Mouse (Mus musculus) forebrain, embryonic 16.5 days (tissue): Measurements from ENCODE around the gene Prelid1. TPM values are rescaled to one million over a fixed set of nuclear protein-coding genes. Genes with fewer than 3 reads are reported as not detected.

Source experiments
- ATAC-seq: fragments of 200-750 bp; cut with Nextera tagmentation; 2 replicates; pipeline ENCODE4 v1.8.0; 2017; ENCODE audit warnings: mild to moderate bottlenecking, moderate library complexity
- H3K27ac ChIP-seq: fragments of 300-500 bp; sonication (generic); 2 replicates; pipeline ENCODE4 v1.5.1; 2014; ENCODE audit warnings: low read length, control low read depth
- H3K27me3 ChIP-seq: fragments of 300-500 bp; sonication (generic); replicated peaks from 2 replicates; pipeline ENCODE4 v1.6.1; 2014; ENCODE audit warnings: low read length; ENCODE audit not compliant: control insufficient read depth, insufficient read depth
- H3K36me3 ChIP-seq: fragments of 300-500 bp; sonication (generic); 2 replicates; pipeline ENCODE4 v1.6.1; 2014; ENCODE audit not compliant: control insufficient read depth, insufficient read depth
- H3K4me1 ChIP-seq: fragments of 300-500 bp; sonication (generic); replicated peaks from 2 replicates; pipeline ENCODE4 v1.6.1; 2014; ENCODE audit warnings: low read length; ENCODE audit not compliant: control insufficient read depth, insufficient read depth
- H3K4me2 ChIP-seq: fragments of 300-500 bp; sonication (generic); 2 replicates; pipeline ENCODE4 v1.6.1; 2014; ENCODE audit warnings: mild to moderate bottlenecking, low read length, control low read depth
- H3K4me3 ChIP-seq: fragments of 300-500 bp; sonication (generic); replicated peaks from 2 replicates; pipeline ENCODE4 v1.5.1; 2014; ENCODE audit warnings: mild to moderate bottlenecking, low read length, control low read depth
- H3K9ac ChIP-seq: fragments of 300-500 bp; sonication (generic); replicated peaks from 2 replicates; pipeline ENCODE4 v1.6.1; 2014; ENCODE audit warnings: low read depth, low read length, control low read depth
- H3K9me3 ChIP-seq: fragments of 300-500 bp; sonication (generic); 2 replicates; pipeline ENCODE4 v1.6.1; 2016; ENCODE audit warnings: low read length; ENCODE audit not compliant: control insufficient read depth
- WGBS: fragments of 180-500 bp; shearing (Covaris S2); extraction: QIAGEN DNeasy Blood & Tissue Kit; methylation state at CpG from one replicate; pipeline ENCODE4 v1.1.7; 2014; 5-methylcytosine and 5-hydroxymethylcytosine counted together
- polyA plus RNA-seq: library from polyadenylated mRNA; unstranded; fragments of >200 nt; fragmentation: Nextera tagmentation; extraction: Ambion mirVana; gene quantifications from 2 replicates; pipeline ENCODE4 v1.2.1, GENCODE M21; 2015

Prelid1 gene
- polyA plus RNA-seq, 1 experiment from 2014 or later, result 303 TPM

GRCm38 (mm10) chr13:55344286-55344685, 24.0 kb downstream of the Prelid1 start:
- peaks cover 31% of the 10 kb centered on the region for H3K36me3 ChIP-seq

GRCm38 (mm10) chr13:55346745-55347144, 26.4 kb downstream of the Prelid1 start:
- Histone ChIP-seq H3K4me2 (no peak overlapping the region), H3K27ac (no peak overlapping the region), H3K27me3 (no peaks in the 10 kb centered on the region), H3K36me3 (peaks cover 51% of the 10 kb centered on the region), H3K4me1 (no peaks in the 10 kb centered on the region), H3K9me3 (no peaks in the 10 kb centered on the region), H3K4me3 (no peak overlapping the region), H3K9ac (no peak overlapping the region)
- ATAC-seq, result no peak
- 87% methylated on average over 11 of the region's 11 CpGs for WGBS

More at GRCm38 (mm10) chr13:55344286-55344685, 24.0 kb downstream of the Prelid1 start:
- no peak overlapping the region for H3K4me3 ChIP-seq
- H3K4me1 ChIP-seq, result no peaks in the 10 kb centered on the region
- H3K9me3 ChIP-seq, result no peaks in the 10 kb centered on the region
- ATAC-seq, result no peak
- 91% methylated on average over 7 of the region's 7 CpGs for WGBS
- no peak overlapping the region for H3K4me2 ChIP-seq
- no peak overlapping the region for H3K9ac ChIP-seq
- no peaks in the 10 kb centered on the region for H3K27me3 ChIP-seq
- no peak overlapping the region for H3K27ac ChIP-seq

- Histone ChIP-seq H3K36me3 (peaks cover 4% of the 10 kb centered on the region; the same call in 1 of the 2 replicates), H3K4me3 (peak overlapping the region; percentile 92), H3K27me3 (no peaks in the 10 kb centered on the region), H3K4me2 (peak overlapping the region; percentile 78), H3K9me3 (no peaks in the 10 kb centered on the region), H3K9ac (no peak overlapping the region), H3K27ac (no peak overlapping the region), H3K4me1 (peaks cover 18% of the 10 kb centered on the region)
- no peak for ATAC-seq
Measured at GRCm38 (mm10) chr13:55361145-55361544, 40.8 kb downstream of the Prelid1 start.

GRCm38 (mm10) chr13:55361974-55362452, 41.7 kb downstream of the Prelid1 start:
- Histone ChIP-seq H3K4me2 (peak overlapping the region; percentile 78), H3K4me1 (peaks cover 18% of the 10 kb centered on the region), H3K9ac (peak overlapping the region; percentile 87), H3K36me3 (peaks cover 4% of the 10 kb centered on the region; the same call in 1 of the 2 replicates), H3K27me3 (no peaks in the 10 kb centered on the region; the same call in 1 of the 2 replicates), H3K9me3 (no peaks in the 10 kb centered on the region), H3K27ac (peak overlapping the region; percentile 91), H3K4me3 (peak overlapping the region; percentile 92)
- peak; percentile 34 for ATAC-seq
- 1% methylated on average over 32 of the region's 32 CpGs for WGBS

- H3K27ac ChIP-seq, result peak within 1 kb of the TSS; percentile 91
- peaks cover 4% of the 10 kb centered on the region; the same call in 1 of the 2 replicates for H3K36me3 ChIP-seq
- H3K27me3 ChIP-seq, result no peaks in the 10 kb centered on the region; the same call in 1 of the 2 replicates
- H3K4me2 ChIP-seq, result peak within 1 kb of the TSS; percentile 78
- peak within 1 kb of the TSS; percentile 87 for H3K9ac ChIP-seq
- peaks cover 18% of the 10 kb centered on the region for H3K4me1 ChIP-seq
- ATAC-seq, result peak; percentile 99
- WGBS, result under 1% methylated on average over 35 of the region's 35 CpGs
- peak within 1 kb of the TSS; percentile 92 for H3K4me3 ChIP-seq
- no peaks in the 10 kb centered on the region for H3K9me3 ChIP-seq
Measured at GRCm38 (mm10) chr13:55362453-55363060, 42.3 kb downstream of the Prelid1 start, which contains the start of gene Lman2. Gene Lman2, minus strand, starts transcription at chr13:55362783.

GRCm38 (mm10) chr13:55368401-55368800, 48.1 kb downstream of the Prelid1 start:
- no peaks in the 10 kb centered on the region for H3K9me3 ChIP-seq
- WGBS, result 78% methylated on average over 7 of the region's 7 CpGs

GRCm38 (mm10) chr13:55369531-55370114, 49.3 kb downstream of the Prelid1 start, which contains the start of gene Rgs14:
Gene Rgs14, plus strand, starts transcription at chr13:55369732.
- ATAC-seq, result no peak
- 58% methylated on average over 13 of the region's 13 CpGs for WGBS
- no peaks in the 10 kb centered on the region for H3K9me3 ChIP-seq
- no peaks in the 10 kb centered on the region for H3K36me3 ChIP-seq
- no peaks in the 10 kb centered on the region for H3K4me1 ChIP-seq
- H3K27ac ChIP-seq, result no peak within 1 kb of the TSS
- H3K9ac ChIP-seq, result no peak within 1 kb of the TSS
- H3K4me2 ChIP-seq, result no peak within 1 kb of the TSS
- peaks cover 2% of the 10 kb centered on the region; the same call in 1 of the 2 replicates for H3K27me3 ChIP-seq
- H3K4me3 ChIP-seq, result no peak within 1 kb of the TSS

More at GRCm38 (mm10) chr13:55368401-55368800, 48.1 kb downstream of the Prelid1 start:
- Histone ChIP-seq H3K4me1 (no peaks in the 10 kb centered on the region), H3K27me3 (no peaks in the 10 kb centered on the region; the same call in 1 of the 2 replicates), H3K4me2 (no peak overlapping the region), H3K27ac (no peak overlapping the region), H3K36me3 (no peaks in the 10 kb centered on the region), H3K4me3 (no peak overlapping the region), H3K9ac (no peak overlapping the region)
- no peak for ATAC-seq

- Histone ChIP-seq H3K9ac (no peak overlapping the region), H3K9me3 (no peaks in the 10 kb centered on the region), H3K4me1 (no peaks in the 10 kb centered on the region), H3K27me3 (peaks cover 2% of the 10 kb centered on the region; the same call in 1 of the 2 replicates), H3K4me3 (no peak overlapping the region), H3K27ac (no peak overlapping the region), H3K36me3 (no peaks in the 10 kb centered on the region), H3K4me2 (no peak overlapping the region)
- 68% methylated on average over 3 of the region's 3 CpGs for whole genome bisulfite sequencing
- no peak for ATAC-seq
Measured at GRCm38 (mm10) chr13:55370234-55370633, 49.9 kb downstream of the Prelid1 start.

GRCm38 (mm10) chr13:55371007-55371681, 50.8 kb downstream of the Prelid1 start:
- Histone ChIP-seq H3K9ac (no peak overlapping the region), H3K27ac (no peak overlapping the region), H3K9me3 (no peaks in the 10 kb centered on the region), H3K4me2 (no peak overlapping the region), H3K4me1 (no peaks in the 10 kb centered on the region), H3K27me3 (peaks cover 2% of the 10 kb centered on the region; the same call in 1 of the 2 replicates), H3K36me3 (no peaks in the 10 kb centered on the region), H3K4me3 (no peak overlapping the region)
- 76% methylated on average over 8 of the region's 8 CpGs for WGBS
- ATAC-seq, result no peak
